Mouse (Mus musculus): ENCODE data around the gene Nasp.

- TF ChIP-seq CTCF (IDR thresholded peaks at IDR 0.05; ENCODE audit: extremely low read depth, insufficient read depth, insufficient read length, insufficient replicate concordance) (no peak), POLR2A (IDR thresholded peaks at IDR 0.05; ENCODE audit: low read depth, low read length) (no peak)
Measured at GRCm38 (mm10) chr4:116642071-116642470, 14.3 kb upstream of the Nasp start.
